Mouse (Mus musculus) testis, adult 2 months (tissue): ENCODE measurements around the gene Tmem161b. TPM values are rescaled to one million over a fixed set of nuclear protein-coding genes. Genes with fewer than 3 reads are reported as not detected.
"Not testable (repeated sequence)": the region's sequence is repeated elsewhere in the genome, so short reads cannot be mapped to it uniquely, and the experiment has no call there.

Source experiments
- H3K27ac ChIP-seq: fragments of 200-500 bp; 2 replicates; pipeline ENCODE4 v1.5.1; 2012; ENCODE audit warnings: low read depth, low read length; ENCODE audit not compliant: control insufficient read depth, insufficient read depth
- H3K27me3 ChIP-seq: fragments of 200-500 bp; 2 replicates; pipeline ENCODE4 v1.6.1; 2012; ENCODE audit warnings: mild to moderate bottlenecking, low read length, moderate library complexity; ENCODE audit not compliant: control insufficient read depth, insufficient read depth
- H3K36me3 ChIP-seq: fragments of 200-500 bp; 2 replicates; pipeline ENCODE4 v1.6.1; 2012; ENCODE audit warnings: mild to moderate bottlenecking, low read length; ENCODE audit not compliant: control insufficient read depth, insufficient read depth
- H3K4me1 ChIP-seq: fragments of 200-500 bp; 2 replicates; pipeline ENCODE4 v1.6.1; 2012; ENCODE audit warnings: low read length; ENCODE audit not compliant: control insufficient read depth, insufficient read depth
- H3K4me3 ChIP-seq: fragments of 200-500 bp; 2 replicates; pipeline ENCODE4 v1.5.1; 2012; ENCODE audit warnings: low read depth, mild to moderate bottlenecking, low read length, moderate library complexity, mixed read lengths; ENCODE audit not compliant: control insufficient read depth
- CTCF ChIP-seq: fragments of 200-500 bp; IDR thresholded peaks from 2 replicates; pipeline ENCODE4 v1.5.1; 2012; ENCODE audit warnings: low read depth, mild to moderate bottlenecking, inconsistent platforms, low read length, moderate library complexity; ENCODE audit not compliant: control insufficient read depth, insufficient read depth, insufficient replicate concordance
- POLR2A ChIP-seq: fragments of 200-500 bp; IDR thresholded peaks from 2 replicates; pipeline ENCODE4 v1.6.1; 2012; ENCODE audit warnings: low read depth, mild to moderate bottlenecking, inconsistent platforms, low read length, moderate library complexity; ENCODE audit not compliant: control insufficient read depth
- polyA plus RNA-seq: library from polyadenylated mRNA; depleted of rRNA; stranded (reverse); fragments of >200 nt; gene quantifications from 2 replicates; pipeline ENCODE4 v1.2.3, GENCODE M21; 2012

Gene Tmem161b
- polyA plus RNA-seq, 1 experiment, result 18.2 TPM

GRCm38 (mm10) chr13:84238184-84238583 is 16.1 kb downstream of the Tmem161b start:
- no peak overlapping the region for H3K4me3 ChIP-seq
- TF ChIP-seq POLR2A (no peak), CTCF (no peak)

GRCm38 (mm10) chr13:84248065-84248464 is 26.0 kb downstream of the Tmem161b start:
- no peaks in the 10 kb centered on the region for H3K27me3 ChIP-seq
- TF ChIP-seq POLR2A, result no peak
- TF ChIP-seq CTCF, result no peak

More at GRCm38 (mm10) chr13:84238184-84238583, 16.1 kb downstream of the Tmem161b start:
- no peaks in the 10 kb centered on the region for H3K36me3 ChIP-seq
- no peaks in the 10 kb centered on the region for H3K27me3 ChIP-seq
- H3K27ac ChIP-seq, result no peak overlapping the region
- H3K4me1 ChIP-seq, result no peaks in the 10 kb centered on the region

GRCm38 (mm10) chr13:84251295-84251694 is 29.2 kb downstream of the Tmem161b start:
- Histone ChIP-seq H3K4me3 (no peak overlapping the region), H3K27ac (no peak overlapping the region), H3K27me3 (no peaks in the 10 kb centered on the region), H3K4me1 (no peaks in the 10 kb centered on the region), H3K36me3 (no peaks in the 10 kb centered on the region)
- TF ChIP-seq POLR2A (no peak), CTCF (no peak)

More at GRCm38 (mm10) chr13:84248065-84248464, 26.0 kb downstream of the Tmem161b start:
- Histone ChIP-seq H3K4me3 (no peak overlapping the region), H3K4me1 (no peaks in the 10 kb centered on the region), H3K27ac (no peak overlapping the region), H3K36me3 (no peaks in the 10 kb centered on the region)

- no peak overlapping the region for H3K4me3 ChIP-seq
- no peaks in the 10 kb centered on the region for H3K27me3 ChIP-seq
- no peak for TF ChIP-seq POLR2A
- no peak for TF ChIP-seq CTCF
- H3K27ac ChIP-seq, result no peak overlapping the region
- no peaks in the 10 kb centered on the region for H3K36me3 ChIP-seq
- no peaks in the 10 kb centered on the region for H3K4me1 ChIP-seq
These were observed 33.0 kb downstream of the Tmem161b start for GRCm38 (mm10) chr13:84255047-84255446.

GRCm38 (mm10) chr13:84264418-84264817 is 42.3 kb downstream of the Tmem161b start:
- not testable (repeated sequence) for H3K36me3 ChIP-seq, H3K4me3 ChIP-seq, H3K27ac ChIP-seq, H3K4me1 ChIP-seq, H3K27me3 ChIP-seq

- TF ChIP-seq POLR2A (no peak), CTCF (no peak)
These were observed 54.1 kb downstream of the Tmem161b start for GRCm38 (mm10) chr13:84276246-84276645.

GRCm38 (mm10) chr13:84280352-84280751 is 58.3 kb downstream of the Tmem161b start:
- no peaks in the 10 kb centered on the region for H3K4me1 ChIP-seq
- H3K4me3 ChIP-seq, result no peak overlapping the region
- H3K27ac ChIP-seq, result no peak overlapping the region
- no peaks in the 10 kb centered on the region for H3K36me3 ChIP-seq
- no peaks in the 10 kb centered on the region for H3K27me3 ChIP-seq
- TF ChIP-seq POLR2A (no peak), CTCF (no peak)

More at GRCm38 (mm10) chr13:84276246-84276645, 54.1 kb downstream of the Tmem161b start:
- Histone ChIP-seq H3K27me3 (no peaks in the 10 kb centered on the region), H3K4me3 (no peak overlapping the region), H3K27ac (no peak overlapping the region), H3K36me3 (no peaks in the 10 kb centered on the region), H3K4me1 (no peaks in the 10 kb centered on the region)

GRCm38 (mm10) chr13:84282966-84283365 is 60.9 kb downstream of the Tmem161b start:
- Histone ChIP-seq H3K27ac (no peak overlapping the region), H3K27me3 (no peaks in the 10 kb centered on the region), H3K4me3 (no peak overlapping the region), H3K36me3 (no peaks in the 10 kb centered on the region), H3K4me1 (no peaks in the 10 kb centered on the region)
- TF ChIP-seq POLR2A (no peak), CTCF (no peak)
